Mouse (Mus musculus): Measurements from ENCODE around the gene 9930021J03Rik. TPM values are rescaled to one million over a fixed set of nuclear protein-coding genes. Genes with fewer than 3 reads are reported as not detected.

Gene 9930021J03Rik
- total and polyA plus RNA-seq, 2 experiments: 4.3 to 8.8 TPM

DNA sequence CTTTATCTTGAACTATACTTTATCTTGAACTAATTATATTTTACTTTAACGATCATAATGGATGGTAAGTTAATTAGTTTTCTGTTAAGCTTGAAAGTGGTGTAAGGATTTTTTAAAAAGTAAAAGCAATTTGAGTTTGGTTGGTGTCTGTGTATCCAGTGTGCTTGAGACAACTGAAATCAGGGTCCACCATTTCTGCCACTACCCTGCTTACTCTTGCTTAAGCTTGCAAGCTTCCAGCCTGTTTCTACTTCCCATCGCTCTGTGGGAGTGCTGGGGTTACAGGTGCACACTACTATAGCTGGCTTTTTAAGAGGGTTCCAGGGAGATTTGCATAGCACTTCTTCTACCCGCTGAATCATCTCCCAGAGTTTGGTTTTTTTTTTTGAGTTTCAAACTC is 96.3 kb downstream of the 9930021J03Rik start:
- WGBS: 84% methylated on average over 3 of the region's 3 CpGs
- no peak for TF ChIP-seq POLR2A (IDR thresholded peaks at IDR 0.05; ENCODE audit: extremely low read depth, insufficient read depth, low read length)
- TF ChIP-seq CTCF (IDR thresholded peaks at IDR 0.05; ENCODE audit: low read depth, low read length): no peak
- no peak overlapping the region for H3K27ac ChIP-seq (replicated peaks; ENCODE audit: insufficient read depth, low read depth, low read length)

DNA sequence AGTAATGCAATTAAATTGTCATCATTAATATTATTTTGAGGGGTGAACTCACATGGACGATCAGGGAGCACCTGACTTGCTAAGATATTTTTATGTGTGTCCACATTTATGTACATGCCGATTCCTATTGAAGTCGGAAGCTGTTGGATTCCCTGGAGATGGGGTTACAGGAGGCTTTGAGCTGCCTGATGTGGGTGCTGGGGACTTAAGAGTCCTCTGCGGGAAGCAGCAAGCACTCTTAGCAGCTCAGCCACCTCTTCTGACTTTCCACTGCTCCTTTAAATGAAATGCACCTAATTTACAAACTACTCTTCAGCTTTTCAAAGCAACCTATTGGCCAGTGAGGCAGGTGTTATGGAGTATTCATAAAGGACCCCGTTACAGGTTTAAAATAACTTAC is 97.3 kb downstream of the 9930021J03Rik start:
- Histone ChIP-seq H3K27me3 (ENCODE audit: control insufficient read depth, insufficient read depth, low read length) (no peaks in the 10 kb centered on the region), H3K4me3 (ENCODE audit: insufficient read depth, low read depth, low read length) (no peak overlapping the region), H3K4me1 (ENCODE audit: control insufficient read depth, insufficient read depth, low read length) (no peaks in the 10 kb centered on the region), H3K36me3 (ENCODE audit: control insufficient read depth, insufficient read depth, low read length) (no peaks in the 10 kb centered on the region), H3K27ac (replicated peaks; ENCODE audit: insufficient read depth, low read depth, low read length) (no peak overlapping the region), H3K79me2 (ENCODE audit: control insufficient read depth, insufficient read depth, low read length) (no peaks in the 10 kb centered on the region), H3K9ac (ENCODE audit: low read depth, low read length) (no peak overlapping the region)
- WGBS: 75% methylated on average over 5 of the region's 5 CpGs
- TF ChIP-seq CTCF (IDR thresholded peaks at IDR 0.05; ENCODE audit: low read depth, low read length) (no peak), POLR2A (IDR thresholded peaks at IDR 0.05; ENCODE audit: extremely low read depth, insufficient read depth, low read length) (no peak)
- no peak for DNase-seq (ENCODE audit: extremely low read depth, low read depth, low spot score)

More for the DNA sequence above, 96.3 kb downstream of the 9930021J03Rik start:
- no peak overlapping the region for H3K9ac ChIP-seq (ENCODE audit: low read depth, low read length)
- H3K79me2 ChIP-seq (ENCODE audit: control insufficient read depth, insufficient read depth, low read length): no peaks in the 10 kb centered on the region
- H3K36me3 ChIP-seq (ENCODE audit: control insufficient read depth, insufficient read depth, low read length): no peaks in the 10 kb centered on the region
- H3K4me3 ChIP-seq (ENCODE audit: insufficient read depth, low read depth, low read length): no peak overlapping the region
- no peaks in the 10 kb centered on the region for H3K4me1 ChIP-seq (ENCODE audit: control insufficient read depth, insufficient read depth, low read length)
- H3K27me3 ChIP-seq (ENCODE audit: control insufficient read depth, insufficient read depth, low read length): no peaks in the 10 kb centered on the region
- no peak for DNase-seq (ENCODE audit: extremely low read depth, low read depth, low spot score)

DNA sequence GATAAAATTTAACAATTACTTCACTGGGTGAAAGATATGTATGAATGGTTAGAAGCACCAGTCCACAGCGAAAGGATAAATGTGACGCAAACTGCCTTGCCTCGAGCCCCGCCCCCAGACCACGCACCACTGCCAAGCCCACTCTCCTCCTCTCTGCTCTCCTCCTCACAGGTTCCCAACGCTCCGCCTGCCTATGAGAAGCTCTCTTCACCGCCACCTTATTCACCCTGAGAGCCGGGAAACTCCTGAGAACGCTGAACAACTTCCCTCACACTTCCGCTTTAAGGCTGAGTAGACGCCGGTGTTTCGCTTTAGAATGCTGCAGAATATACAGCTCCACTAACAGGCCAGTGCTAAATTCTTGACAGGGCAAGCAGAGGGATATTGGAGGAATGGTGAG is 97.8 kb downstream of the 9930021J03Rik start:
- TF ChIP-seq CTCF (IDR thresholded peaks at IDR 0.05; ENCODE audit: low read depth, low read length) (no peak), POLR2A (IDR thresholded peaks at IDR 0.05; ENCODE audit: extremely low read depth, insufficient read depth, low read length) (no peak)
- WGBS: 50% methylated on average over 14 of the region's 14 CpGs
- no peak for DNase-seq (ENCODE audit: extremely low read depth, low read depth, low spot score)
- H3K9ac ChIP-seq (ENCODE audit: low read depth, low read length): 0 out of 2 replicates have a peak overlapping the region, but pooled peaks have one; percentile 18
- H3K27ac ChIP-seq (replicated peaks; ENCODE audit: insufficient read depth, low read depth, low read length): no peak overlapping the region
- H3K27me3 ChIP-seq (ENCODE audit: control insufficient read depth, insufficient read depth, low read length): no peaks in the 10 kb centered on the region
- H3K79me2 ChIP-seq (ENCODE audit: control insufficient read depth, insufficient read depth, low read length): no peaks in the 10 kb centered on the region
- no peaks in the 10 kb centered on the region for H3K36me3 ChIP-seq (ENCODE audit: control insufficient read depth, insufficient read depth, low read length)
- H3K4me3 ChIP-seq (ENCODE audit: insufficient read depth, low read depth, low read length): peak overlapping the region; percentile 32; the same call in 1 of the 2 replicates
- no peaks in the 10 kb centered on the region for H3K4me1 ChIP-seq (ENCODE audit: control insufficient read depth, insufficient read depth, low read length)

DNA sequence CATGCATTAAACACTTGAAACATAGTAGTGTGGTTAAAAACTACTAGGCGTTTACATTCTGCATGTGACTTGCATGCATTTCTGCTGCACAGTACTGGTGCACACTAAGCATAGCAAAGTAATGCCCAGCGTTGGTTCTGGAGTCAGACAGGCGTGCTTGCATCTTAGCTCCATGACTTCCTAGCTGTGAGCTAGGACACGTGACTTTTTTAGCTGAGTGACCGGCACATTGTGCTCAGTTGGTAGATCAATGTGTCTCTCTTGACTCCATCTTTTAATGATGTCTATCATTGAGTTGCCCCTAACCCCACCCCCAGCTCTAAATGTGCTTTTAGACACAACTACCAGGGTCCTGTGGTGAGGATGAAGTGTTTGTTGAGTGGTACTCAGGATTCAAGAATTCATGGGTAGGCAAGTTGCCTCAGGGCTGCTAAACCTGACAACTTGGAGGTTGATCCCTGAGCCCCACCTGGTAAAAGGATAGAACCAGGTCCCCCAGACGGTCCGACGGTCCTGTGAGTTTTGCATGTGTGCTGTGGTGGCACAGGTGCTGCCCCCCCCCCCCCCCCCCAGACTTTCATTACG is 98.4 kb downstream of the 9930021J03Rik start:
- H3K9ac ChIP-seq (ENCODE audit: low read depth, low read length): no peak overlapping the region
- no peak overlapping the region for H3K27ac ChIP-seq (replicated peaks; ENCODE audit: insufficient read depth, low read depth, low read length)
- TF ChIP-seq POLR2A (IDR thresholded peaks at IDR 0.05; ENCODE audit: extremely low read depth, insufficient read depth, low read length) (no peak), CTCF (IDR thresholded peaks at IDR 0.05; ENCODE audit: low read depth, low read length) (no peak)
- DNase-seq (ENCODE audit: extremely low read depth, low read depth, low spot score): no peak
- no peaks in the 10 kb centered on the region for H3K27me3 ChIP-seq (ENCODE audit: control insufficient read depth, insufficient read depth, low read length)
- no peaks in the 10 kb centered on the region for H3K4me1 ChIP-seq (ENCODE audit: control insufficient read depth, insufficient read depth, low read length)
- no peaks in the 10 kb centered on the region for H3K36me3 ChIP-seq (ENCODE audit: control insufficient read depth, insufficient read depth, low read length)
- no peak overlapping the region for H3K4me3 ChIP-seq (ENCODE audit: insufficient read depth, low read depth, low read length)
- WGBS: 91% methylated on average over 9 of the region's 9 CpGs
- H3K79me2 ChIP-seq (ENCODE audit: control insufficient read depth, insufficient read depth, low read length): no peaks in the 10 kb centered on the region

DNA sequence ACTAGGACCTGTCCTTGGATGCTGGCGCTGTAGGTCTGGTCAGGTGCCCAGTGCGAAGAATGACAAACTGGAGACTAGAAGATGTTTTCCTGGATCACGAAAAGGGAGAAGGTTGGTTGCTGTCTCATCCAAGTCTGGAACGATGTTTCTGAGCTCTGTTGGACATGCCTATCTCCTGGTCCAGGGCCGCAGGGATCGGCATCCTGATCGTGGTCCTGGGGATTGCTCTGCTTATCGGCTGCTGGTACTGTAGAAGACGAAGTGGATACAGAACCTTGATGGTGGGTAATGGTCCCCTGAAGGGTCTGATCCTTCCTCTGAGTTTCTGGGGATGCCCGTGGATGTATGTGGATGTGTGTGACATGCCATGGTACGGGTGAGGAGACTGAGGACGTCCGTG is 101.4 kb downstream of the 9930021J03Rik start:
- TF ChIP-seq POLR2A (IDR thresholded peaks at IDR 0.05; ENCODE audit: extremely low read depth, insufficient read depth, low read length): no peak
- TF ChIP-seq CTCF (IDR thresholded peaks at IDR 0.05; ENCODE audit: low read depth, low read length): no peak

DNA sequence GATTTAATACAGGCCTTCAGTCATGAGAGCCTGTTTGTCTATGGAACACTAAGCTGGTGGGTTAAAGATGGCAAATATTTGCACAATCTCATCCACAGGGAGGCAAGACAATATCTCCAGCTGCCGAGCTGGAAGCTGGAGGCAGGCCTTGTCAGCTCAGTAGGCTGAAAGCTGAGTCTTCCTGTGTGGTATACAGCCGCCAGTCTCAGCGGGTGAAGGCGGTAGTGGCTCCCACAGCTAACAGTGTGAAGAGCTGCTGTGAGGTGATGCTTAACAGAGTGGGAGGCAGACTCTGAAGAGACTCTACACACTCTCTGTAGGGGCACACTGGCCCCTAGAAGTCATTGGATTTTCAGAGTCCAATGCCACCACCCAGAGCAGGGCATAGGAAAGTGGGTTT is 104.1 kb downstream of the 9930021J03Rik start:
- no peaks in the 10 kb centered on the region for H3K27me3 ChIP-seq (ENCODE audit: control insufficient read depth, insufficient read depth, low read length)
- TF ChIP-seq POLR2A (IDR thresholded peaks at IDR 0.05; ENCODE audit: extremely low read depth, insufficient read depth, low read length): no peak
- H3K79me2 ChIP-seq (ENCODE audit: control insufficient read depth, insufficient read depth, low read length): no peaks in the 10 kb centered on the region
- no peak overlapping the region for H3K27ac ChIP-seq (replicated peaks; ENCODE audit: insufficient read depth, low read depth, low read length)
- H3K9ac ChIP-seq (ENCODE audit: low read depth, low read length): no peak overlapping the region
- H3K36me3 ChIP-seq (ENCODE audit: control insufficient read depth, insufficient read depth, low read length): no peaks in the 10 kb centered on the region
- 78% methylated on average over 4 of the region's 4 CpGs for WGBS
- no peaks in the 10 kb centered on the region for H3K4me1 ChIP-seq (ENCODE audit: control insufficient read depth, insufficient read depth, low read length)
- H3K4me3 ChIP-seq (ENCODE audit: insufficient read depth, low read depth, low read length): no peak overlapping the region
- DNase-seq (ENCODE audit: extremely low read depth, low read depth, low spot score): no peak

More for the DNA sequence above, 101.4 kb downstream of the 9930021J03Rik start:
- DNase-seq (ENCODE audit: extremely low read depth, low read depth, low spot score): no peak
- Histone ChIP-seq H3K36me3 (ENCODE audit: control insufficient read depth, insufficient read depth, low read length) (no peaks in the 10 kb centered on the region), H3K9ac (ENCODE audit: low read depth, low read length) (no peak overlapping the region), H3K27ac (replicated peaks; ENCODE audit: insufficient read depth, low read depth, low read length) (no peak overlapping the region), H3K4me1 (ENCODE audit: control insufficient read depth, insufficient read depth, low read length) (no peaks in the 10 kb centered on the region), H3K4me3 (ENCODE audit: insufficient read depth, low read depth, low read length) (no peak overlapping the region), H3K27me3 (ENCODE audit: control insufficient read depth, insufficient read depth, low read length) (no peaks in the 10 kb centered on the region), H3K79me2 (ENCODE audit: control insufficient read depth, insufficient read depth, low read length) (no peaks in the 10 kb centered on the region)
- WGBS: 94% methylated on average over 13 of the region's 13 CpGs
